Mouse (Mus musculus): ENCODE results near the gene Il17d. TPM values are rescaled to one million over a fixed set of nuclear protein-coding genes. Genes with fewer than 3 reads are reported as not detected.

Il17d gene
- polyA plus RNA-seq, 1 experiment from 2014 or later, result 1.2 TPM

DNA sequence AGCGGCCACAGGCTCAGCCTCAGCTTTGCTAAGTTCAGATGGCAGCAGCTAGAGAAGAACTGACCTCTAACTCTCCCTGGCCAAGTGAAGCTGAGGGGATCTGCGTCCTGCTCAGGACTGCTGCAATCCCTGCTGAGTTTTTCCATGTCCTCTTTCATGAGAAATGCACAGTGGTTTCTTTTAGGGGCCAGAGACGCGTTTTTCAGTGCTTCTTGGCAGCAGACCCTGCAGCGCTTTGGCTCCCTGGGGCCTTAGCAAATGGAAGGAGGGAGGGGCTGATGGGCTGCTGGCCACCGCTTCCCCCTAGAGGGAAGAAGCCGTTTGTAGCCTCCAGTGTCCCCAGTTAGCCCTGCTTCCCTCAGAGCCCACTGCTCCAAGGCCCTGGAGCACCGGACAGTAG is 10.4 kb downstream of the Il17d start:
- DNase-seq (ENCODE audit: low spot score), result no peak

- DNase-seq (ENCODE audit: low spot score), result no peak
These were observed 11.1 kb downstream of the Il17d start for GRCm38 (mm10) chr14:57535646-57536045.

GRCm38 (mm10) chr14:57536820-57537219 is 12.2 kb downstream of the Il17d start:
- DNase-seq (ENCODE audit: low spot score), result no peak

DNA sequence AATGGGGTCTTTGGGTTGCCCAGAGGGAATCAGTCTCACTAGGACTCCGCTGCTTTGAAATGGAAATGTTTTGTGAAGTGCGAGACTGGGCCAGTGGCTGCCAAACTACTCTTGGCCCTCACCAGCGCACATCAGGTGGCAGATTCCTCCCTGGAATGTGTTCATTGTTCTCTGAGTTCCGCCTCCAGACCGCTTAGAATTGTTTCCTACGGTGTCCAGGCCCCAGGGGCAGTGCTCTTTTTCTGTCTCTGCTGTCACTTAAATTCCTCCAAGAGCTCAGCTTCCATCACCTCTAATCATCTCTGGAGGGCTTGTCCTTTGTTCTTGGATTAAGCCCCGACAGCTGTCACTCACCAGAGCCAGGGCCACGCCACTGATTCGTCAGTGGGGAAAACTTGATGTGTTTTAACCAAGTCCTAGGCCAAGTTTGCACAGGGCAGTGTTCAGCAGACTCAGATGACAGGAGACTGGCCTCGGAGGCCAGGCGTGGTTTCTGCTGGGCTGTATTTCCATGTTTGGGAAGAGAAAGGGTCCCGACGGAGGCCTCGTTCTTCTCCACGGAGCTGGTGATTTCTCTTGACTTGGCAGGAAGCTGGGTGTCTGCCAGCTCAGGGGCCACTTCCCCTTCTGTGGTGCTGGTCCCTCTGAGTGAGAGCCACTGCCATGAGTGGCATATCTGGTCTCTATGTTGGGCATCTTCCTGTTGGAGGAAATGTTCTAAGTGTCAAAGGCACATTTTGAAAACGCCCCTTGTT is 12.9 kb downstream of the Il17d start:
- DNase-seq (ENCODE audit: low spot score), result no peak

DNA sequence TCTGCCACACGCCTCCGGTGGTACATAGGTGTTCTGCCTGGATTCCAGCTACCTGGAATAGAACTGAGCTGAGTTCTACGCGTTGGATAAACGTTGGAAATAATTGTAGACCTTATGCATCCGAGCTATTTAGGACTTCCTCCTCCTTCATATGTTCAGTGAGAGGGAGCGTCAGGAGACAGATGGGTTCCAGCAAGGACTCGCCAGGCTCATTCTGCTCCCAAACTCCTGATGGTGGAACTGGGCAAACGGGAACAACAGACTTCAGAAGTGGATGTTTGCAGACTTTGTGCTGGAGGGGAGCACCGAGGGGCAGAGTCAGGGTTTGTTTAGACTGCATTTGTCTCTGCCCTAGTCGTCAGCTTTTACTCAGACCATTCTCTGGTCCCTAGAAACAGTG is 16.1 kb downstream of the Il17d start:
- DNase-seq (ENCODE audit: low spot score), result no peak

DNA sequence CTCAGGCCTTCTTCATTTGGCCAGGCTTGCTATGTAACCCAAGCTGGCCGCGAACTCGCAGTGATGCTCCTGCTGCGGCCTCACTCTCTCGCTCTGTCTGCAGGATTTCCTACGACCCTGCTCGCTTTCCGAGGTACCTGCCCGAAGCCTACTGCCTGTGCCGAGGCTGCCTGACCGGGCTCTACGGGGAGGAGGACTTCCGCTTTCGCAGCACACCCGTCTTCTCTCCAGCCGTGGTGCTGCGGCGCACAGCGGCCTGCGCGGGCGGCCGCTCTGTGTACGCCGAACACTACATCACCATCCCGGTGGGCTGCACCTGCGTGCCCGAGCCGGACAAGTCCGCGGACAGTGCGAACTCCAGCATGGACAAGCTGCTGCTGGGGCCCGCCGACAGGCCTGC is 17.7 kb downstream of the Il17d start:
- no peak for DNase-seq (ENCODE audit: low spot score)

DNA sequence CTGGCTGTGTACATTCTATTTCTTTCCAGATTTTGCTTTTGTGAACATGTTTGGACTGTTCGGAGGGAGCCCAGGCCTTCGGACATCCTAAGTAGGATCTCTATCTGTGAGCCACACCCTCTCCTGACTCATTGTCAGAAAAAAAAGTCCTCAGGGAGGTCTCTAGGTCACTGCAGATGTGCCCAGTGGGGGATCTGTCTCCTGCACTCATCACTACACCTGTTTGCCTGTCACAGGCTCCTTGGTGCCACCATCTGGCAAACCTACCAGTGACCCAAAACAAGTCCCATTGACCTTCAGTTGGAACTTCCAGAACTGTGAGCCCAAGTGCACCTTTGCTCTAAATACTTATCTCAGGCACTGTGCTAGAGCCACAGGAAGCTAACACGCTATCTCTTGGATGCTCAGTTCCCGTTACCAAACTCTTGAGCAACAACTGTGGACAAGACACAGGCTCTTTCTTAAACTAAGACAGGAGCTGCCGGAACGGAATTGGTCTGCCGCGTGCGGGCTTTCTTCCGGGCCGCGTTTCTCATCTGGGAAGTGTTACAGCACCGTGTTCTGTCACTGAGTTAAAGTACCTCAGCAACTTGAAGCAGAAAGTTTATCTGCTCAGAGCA is 19.0 kb downstream of the Il17d start:
- no peak for DNase-seq (ENCODE audit: low spot score)

GRCm38 (mm10) chr14:57545526-57545925 is 20.9 kb downstream of the Il17d start:
- no peak for DNase-seq (ENCODE audit: low spot score)

DNA sequence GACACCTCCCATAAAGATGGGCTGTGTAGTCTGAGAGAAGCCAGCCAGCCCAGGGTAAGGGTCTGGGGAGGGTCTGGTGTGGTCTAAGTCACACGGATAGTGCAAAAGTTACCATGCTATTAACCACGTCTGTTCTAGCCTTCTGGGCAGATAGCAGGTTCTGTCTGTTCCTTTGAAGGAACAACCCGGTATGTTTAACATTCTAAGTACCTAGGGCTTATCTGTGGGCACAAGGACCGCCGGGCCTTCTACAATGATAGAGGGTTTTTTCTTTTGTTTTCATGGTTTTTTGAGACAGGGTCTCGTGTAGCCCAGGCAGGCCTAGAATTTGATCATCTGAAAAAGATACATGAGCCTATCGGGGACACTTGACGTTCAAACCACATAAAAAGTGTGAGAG is 21.6 kb downstream of the Il17d start:
- DNase-seq (ENCODE audit: low spot score), result no peak

- DNase-seq (ENCODE audit: low spot score), result peak; percentile 21
These were observed 22.0 kb downstream of the Il17d start for GRCm38 (mm10) chr14:57546557-57547021.

GRCm38 (mm10) chr14:57547062-57547461 is 22.5 kb downstream of the Il17d start:
- DNase-seq (ENCODE audit: low spot score), result no peak

- no peak for DNase-seq (ENCODE audit: low spot score)
These were observed 28.4 kb downstream of the Il17d start for GRCm38 (mm10) chr14:57552945-57553344.

- no peak for DNase-seq (ENCODE audit: low spot score)
These were observed 29.9 kb downstream of the Il17d start for GRCm38 (mm10) chr14:57554434-57554833.

DNA sequence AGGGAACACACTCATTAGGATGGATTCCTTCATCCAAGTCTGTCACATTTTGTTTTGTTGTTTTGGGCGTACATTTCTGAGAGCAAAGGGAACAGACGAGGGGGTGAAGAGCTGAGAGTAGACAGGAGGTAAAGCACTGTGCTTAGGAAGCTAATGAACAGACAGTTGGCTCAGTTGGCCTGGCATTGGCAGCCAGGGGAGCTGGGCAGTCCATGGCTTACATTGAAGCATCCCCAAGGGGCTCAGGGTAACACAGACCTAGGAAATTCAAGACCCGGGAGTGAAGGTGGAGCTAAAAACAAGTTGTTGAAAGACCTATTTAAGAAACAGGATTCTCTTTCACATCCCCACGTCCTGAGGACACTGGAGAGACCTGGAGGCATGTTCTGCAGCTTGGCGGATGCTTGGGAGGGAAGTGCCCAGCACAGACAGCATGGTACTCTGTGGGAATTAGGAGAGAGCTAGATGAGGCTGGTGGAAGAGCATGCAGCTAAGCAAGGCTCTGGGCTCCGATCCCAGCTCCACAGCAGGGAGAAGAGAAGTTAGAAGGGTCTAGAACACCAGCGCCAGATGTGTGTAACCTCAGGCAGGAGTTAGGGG is 31.0 kb downstream of the Il17d start:
- no peak for DNase-seq (ENCODE audit: low spot score)

DNA sequence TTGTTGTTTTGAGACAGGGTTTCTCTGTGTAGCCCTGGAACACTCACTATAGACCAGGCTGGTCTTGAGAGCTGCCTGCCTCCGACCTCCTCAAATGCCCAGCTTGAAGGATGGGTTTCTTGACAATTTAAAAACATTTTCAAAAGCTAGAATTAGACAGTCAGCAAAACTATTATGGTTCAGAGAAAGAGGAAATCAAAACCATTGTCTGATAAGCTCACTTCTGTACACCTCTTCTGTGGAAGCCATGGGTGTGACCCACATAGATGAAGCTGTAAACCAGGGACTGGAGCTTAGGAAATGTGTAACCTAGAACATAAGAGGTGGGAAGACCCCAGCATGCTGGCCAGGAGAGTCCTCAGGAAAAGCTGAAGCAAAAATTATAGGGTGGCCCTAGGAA is 32.3 kb downstream of the Il17d start:
- DNase-seq (ENCODE audit: low spot score), result no peak

GRCm38 (mm10) chr14:57565626-57566025 is 41.0 kb downstream of the Il17d start:
- no peak for DNase-seq (ENCODE audit: low spot score)

GRCm38 (mm10) chr14:57571155-57572133 is 46.9 kb downstream of the Il17d start, which contains the start of gene Eef1akmt1:
Gene Eef1akmt1 (minus strand): TSS chr14:57571612.
- peak; percentile 93 for DNase-seq (ENCODE audit: low spot score)

DNA sequence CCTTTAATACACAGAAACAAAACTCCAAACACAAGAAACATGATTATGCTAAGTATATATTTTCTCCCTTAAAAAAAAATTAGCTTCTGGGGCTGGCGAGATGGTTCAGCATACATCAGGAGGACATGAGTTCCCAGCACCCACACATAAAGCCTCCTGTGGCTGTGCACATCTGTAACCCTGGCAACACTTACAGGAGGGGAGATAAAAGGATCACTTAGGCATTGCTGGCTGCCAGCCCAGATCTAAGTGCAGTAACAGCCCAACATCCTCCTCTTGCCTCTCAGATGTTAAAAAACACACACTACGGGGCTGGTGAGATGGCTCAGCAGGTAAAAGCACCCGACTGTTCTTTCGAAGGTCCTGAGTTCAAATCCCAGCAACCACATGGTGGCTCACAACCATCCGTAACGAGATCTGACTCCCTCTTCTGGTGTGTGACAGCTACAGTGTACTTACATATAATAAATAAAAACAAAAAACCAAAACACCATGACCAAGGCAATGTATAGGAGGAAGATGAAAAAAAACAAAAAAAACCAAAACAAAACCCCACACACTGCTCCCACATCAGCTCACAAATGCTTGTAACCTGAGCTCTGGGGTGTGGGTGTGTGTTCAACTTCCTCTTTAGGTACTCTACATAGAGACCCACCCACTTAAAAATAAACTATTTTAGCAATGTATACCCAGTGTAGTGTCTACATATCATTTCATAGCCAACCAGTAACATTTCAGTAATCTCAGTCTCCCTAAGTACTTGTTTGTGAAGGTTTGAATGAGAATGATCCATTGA is 50.4 kb downstream of the Il17d start:
- DNase-seq (ENCODE audit: low spot score), result no peak

DNA sequence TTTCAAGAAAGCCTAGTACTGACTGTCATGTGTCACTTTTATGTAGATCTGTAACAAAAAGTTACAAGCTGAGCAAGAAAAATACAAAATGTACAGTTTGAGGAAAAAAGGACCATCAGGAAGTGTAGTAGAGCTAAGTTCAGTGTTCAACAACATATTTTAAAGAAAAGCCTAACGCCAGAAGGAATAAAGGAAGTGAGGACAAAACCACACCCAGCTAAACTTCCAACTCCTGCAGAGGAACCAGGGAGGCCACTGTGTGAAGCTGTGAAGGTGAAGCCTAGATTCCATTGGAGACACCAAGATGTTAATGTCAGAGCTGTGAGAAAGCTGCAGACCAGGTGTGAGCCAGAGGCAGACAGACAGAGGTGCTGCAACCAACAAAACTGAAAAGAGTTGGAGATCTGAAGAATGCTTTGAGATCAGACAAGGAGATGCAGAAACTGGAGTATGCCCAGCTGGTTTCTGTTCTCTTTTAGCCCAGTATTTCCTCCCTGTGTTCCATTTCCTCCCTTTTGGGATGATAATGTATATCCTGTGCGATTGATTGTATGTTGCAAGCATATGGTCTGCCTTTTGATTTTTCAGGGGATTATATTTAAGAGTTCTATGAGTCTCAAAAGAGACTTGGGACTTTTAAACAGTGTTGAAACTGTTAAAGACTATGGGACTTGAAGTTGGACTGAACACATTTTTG is 51.9 kb downstream of the Il17d start:
- DNase-seq (ENCODE audit: low spot score), result no peak

DNA sequence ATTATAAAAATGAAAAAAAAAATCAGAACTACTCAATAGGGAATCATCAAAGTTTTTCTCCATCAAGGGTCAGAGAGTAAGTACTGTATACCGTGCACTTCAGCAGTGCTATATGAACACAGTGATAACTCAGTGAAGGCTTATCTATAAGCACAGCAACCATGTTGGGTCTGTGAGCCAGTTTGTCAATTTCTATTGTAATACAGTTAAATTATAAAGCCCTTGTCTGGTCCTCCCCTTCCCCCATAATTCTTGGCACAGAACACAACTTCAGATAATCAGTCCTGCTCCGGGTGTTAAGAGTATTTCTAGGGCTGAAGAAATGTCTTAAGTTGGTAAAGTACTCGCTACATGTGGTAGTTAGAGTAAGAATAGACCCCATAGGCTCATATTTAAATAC is 67.3 kb downstream of the Il17d start:
- no peak for DNase-seq (ENCODE audit: low spot score)
